In genomic region chr8:124910349-124910748, GRCm38 (mm10) we compare ENCODE assay signal across 17 mouse cellular contexts. TPM values are rescaled to one million over a fixed set of nuclear protein-coding genes. Genes with fewer than 3 reads are reported as not detected.
A peak's percentile ranks its signal among the peaks of the same experiment; 100 is the strongest.
DNase-seq lines count a peak whose midpoint lies in the region; ATAC-seq and TF ChIP-seq lines count a peak whose summit lies in the region.
"Had no signal": no experiment of that assay in that cellular context is flagged by ENCODE, and none has a peak within 500 bp of the region (broad histone marks: within the 10 kb centered on the region; RNA-seq: fewer than 3 reads in every experiment).

No protein-coding gene starts in this region.

- no peaks in the 10 kb centered on the region for H3K9me3 ChIP-seq in intestine, postnatal 0 days (ENCODE audit: control insufficient read depth)
- no peaks in the 10 kb centered on the region for H3K9me3 ChIP-seq in intestine, embryonic 15.5 days
- no peaks in the 10 kb centered on the region for H3K9me3 ChIP-seq in heart, postnatal 0 days (replicated peaks; ENCODE audit: control insufficient read depth, low read length)
- no peaks in the 10 kb centered on the region for H3K9me3 ChIP-seq in hindbrain, embryonic 16.5 days (ENCODE audit: control insufficient read depth, low read length)
- H3K9me3 ChIP-seq: forebrain, embryonic 15.5 days; liver, embryonic 13.5 days; neural tube, embryonic 12.5 days had no signal

- H3K4me2 ChIP-seq in intestine, postnatal 0 days (replicated peaks; ENCODE audit: low read depth), result no peak overlapping the region
- H3K4me2 ChIP-seq in intestine, embryonic 15.5 days (replicated peaks), result no peak overlapping the region
- H3K4me2 ChIP-seq in heart, postnatal 0 days (ENCODE audit: low read depth, low read length), result no peak overlapping the region
- no peak overlapping the region for H3K4me2 ChIP-seq in hindbrain, embryonic 16.5 days (ENCODE audit: low read length)
- H3K4me2 ChIP-seq: forebrain, embryonic 15.5 days; liver, embryonic 13.5 days; neural tube, embryonic 12.5 days had no signal

- no peaks in the 10 kb centered on the region for H3K4me1 ChIP-seq in intestine, postnatal 0 days (replicated peaks; ENCODE audit: control insufficient read depth, insufficient read depth, low read length)
- no peaks in the 10 kb centered on the region for H3K4me1 ChIP-seq in intestine, embryonic 15.5 days (replicated peaks)
- H3K4me1 ChIP-seq in heart, postnatal 0 days (ENCODE audit: control insufficient read depth, insufficient read depth), result peaks cover 12% of the 10 kb centered on the region; the same call in 1 of the 2 replicates
- H3K4me1 ChIP-seq in hindbrain, embryonic 16.5 days (ENCODE audit: control insufficient read depth, insufficient read depth, low read depth, low read length), result no peaks in the 10 kb centered on the region
- H3K4me1 ChIP-seq: forebrain, embryonic 15.5 days; neural tube, embryonic 12.5 days had no signal

- H3K4me3 ChIP-seq in intestine, postnatal 0 days (ENCODE audit: low read depth, low read length), result no peak overlapping the region
- no peak overlapping the region for H3K4me3 ChIP-seq in intestine, embryonic 15.5 days (replicated peaks)
- no peak overlapping the region for H3K4me3 ChIP-seq in heart, postnatal 0 days (ENCODE audit: low read depth, low read length)
- no peak overlapping the region for H3K4me3 ChIP-seq in hindbrain, embryonic 16.5 days (ENCODE audit: low read length)
- H3K4me3 ChIP-seq: forebrain, embryonic 15.5 days; liver, embryonic 13.5 days; megakaryocyte, embryonic 14.5 days; neural tube, embryonic 12.5 days had no signal

- no peaks in the 10 kb centered on the region for H3K27me3 ChIP-seq in intestine, postnatal 0 days (replicated peaks; ENCODE audit: control insufficient read depth, insufficient read depth, low read length)
- no peaks in the 10 kb centered on the region for H3K27me3 ChIP-seq in intestine, embryonic 15.5 days (replicated peaks)
- no peaks in the 10 kb centered on the region for H3K27me3 ChIP-seq in heart, postnatal 0 days (ENCODE audit: control insufficient read depth, insufficient read depth, low read length)
- H3K27me3 ChIP-seq in hindbrain, embryonic 16.5 days (replicated peaks; ENCODE audit: control insufficient read depth, insufficient read depth, low read length), result no peaks in the 10 kb centered on the region
- H3K27me3 ChIP-seq: forebrain, embryonic 15.5 days; liver, embryonic 13.5 days; megakaryocyte, embryonic 14.5 days; neural tube, embryonic 12.5 days; Patski had no signal

- ATAC-seq in intestine, postnatal 0 days, result no peak
- no peak for ATAC-seq in intestine, embryonic 15.5 days
- ATAC-seq in heart, postnatal 0 days (ENCODE audit: insufficient read depth, low read depth), result peak; percentile 76
- no peak for ATAC-seq in hindbrain, embryonic 16.5 days
- ATAC-seq: forebrain, embryonic 15.5 days; lung, postnatal 0 days; Patski had no signal

- peak; percentile 45 for DNase-seq in gastrocnemius, adult 18-20 months (ENCODE audit: low spot score)
- DNase-seq in gastrocnemius, postnatal 25 days, result no peak
- peak; percentile 90 for DNase-seq in cerebellum, adult 9-10 months
- peak; percentile 62 for DNase-seq in heart, postnatal 0 days (ENCODE audit: low spot score)
- DNase-seq in embryo, embryonic 10.5 days (ENCODE audit: low spot score), result no peak
- DNase-seq: embryo, embryonic 11 days; kidney, adult 18-20 months; liver, embryonic 13.5 days; right cerebral cortex, postnatal 4 days had no signal

- no peak overlapping the region for H3K27ac ChIP-seq in intestine, postnatal 0 days (ENCODE audit: low read depth, low read length)
- no peak overlapping the region for H3K27ac ChIP-seq in intestine, embryonic 15.5 days
- peak overlapping the region; percentile 80 for H3K27ac ChIP-seq in heart, postnatal 0 days (ENCODE audit: low read depth)
- H3K27ac ChIP-seq in hindbrain, embryonic 16.5 days (ENCODE audit: low read depth, low read length), result no peak overlapping the region
- H3K27ac ChIP-seq: forebrain, embryonic 15.5 days; liver, embryonic 13.5 days; neural tube, embryonic 12.5 days had no signal

- H3K36me3 ChIP-seq in intestine, postnatal 0 days (ENCODE audit: control insufficient read depth, insufficient read depth), result peaks cover 71% of the 10 kb centered on the region
- H3K36me3 ChIP-seq in intestine, embryonic 15.5 days, result peaks cover 47% of the 10 kb centered on the region
- peaks cover 74% of the 10 kb centered on the region for H3K36me3 ChIP-seq in heart, postnatal 0 days (replicated peaks; ENCODE audit: control insufficient read depth, insufficient read depth, low read length)
- H3K36me3 ChIP-seq in hindbrain, embryonic 16.5 days (ENCODE audit: control insufficient read depth, insufficient read depth, low read length), result peaks cover 41% of the 10 kb centered on the region

- TF ChIP-seq EP300 in heart, postnatal 0 days (IDR thresholded peaks at IDR 0.05; ENCODE audit: low read depth), result no peak

- 84% methylated on average over 10 of the region's 10 CpGs for WGBS in intestine, postnatal 0 days
- WGBS in intestine, embryonic 15.5 days, result 83% methylated on average over 10 of the region's 10 CpGs
- 34% methylated on average over 10 of the region's 10 CpGs for WGBS in heart, postnatal 0 days
- 90% methylated on average over 10 of the region's 10 CpGs for WGBS in hindbrain, embryonic 16.5 days

- no peak overlapping the region for H3K9ac ChIP-seq in intestine, postnatal 0 days (ENCODE audit: low read depth, low read length)
- no peak overlapping the region for H3K9ac ChIP-seq in intestine, embryonic 15.5 days
- no peak overlapping the region for H3K9ac ChIP-seq in heart, postnatal 0 days (replicated peaks; ENCODE audit: low read depth, low read length)
- no peak overlapping the region for H3K9ac ChIP-seq in hindbrain, embryonic 16.5 days (ENCODE audit: low read depth, low read length)
- H3K9ac ChIP-seq: forebrain, embryonic 15.5 days; liver, embryonic 13.5 days; neural tube, embryonic 12.5 days had no signal

- TF ChIP-seq CTCF in intestine, postnatal 0 days (IDR thresholded peaks at IDR 0.05; ENCODE audit: low read depth), result 0 out of 2 replicates have a peak, but pooled peaks have one; percentile 26
- TF ChIP-seq CTCF in heart, postnatal 0 days (IDR thresholded peaks at IDR 0.05; ENCODE audit: low read depth), result peak; percentile 45

RNA-seq across cellular contexts. Expression of gene Sprtn, which starts 12.7 kb away (rescaled TPM):
- 1 to 10 TPM; 5.5 to 5.9 TPM for total RNA-seq in gastrocnemius, adult 18-20 months (2021)
- total RNA-seq in gastrocnemius, postnatal 25 days (2021), result 1 to 10 TPM; 4.8 to 5.3 TPM
- 4.5 and 4.7 TPM in 2 replicates for polyA plus RNA-seq in intestine, postnatal 0 days (2015; fragmentation: Nextera tagmentation; extraction: Ambion mirVana)
- polyA plus RNA-seq in intestine, embryonic 15.5 days (2015; fragmentation: Nextera tagmentation; extraction: Ambion mirVana), result 8.4 and 8.5 TPM in 2 replicates
- 9.6 and 14.5 TPM in 2 replicates for total RNA-seq in heart, postnatal 0 days (2014; rRNA removed; ENCODE audit: low replicate concordance)
- 5.1 and 6.7 TPM in 2 replicates for polyA plus RNA-seq in heart, postnatal 0 days (2015; fragmentation: Nextera tagmentation; extraction: Ambion mirVana)
- polyA plus RNA-seq in hindbrain, embryonic 16.5 days (2015; fragmentation: Nextera tagmentation; extraction: Ambion mirVana), result 5.9 and 8.1 TPM in 2 replicates

RNA-seq across cellular contexts. Expression of gene Exoc8, which starts 12.8 kb away (rescaled TPM):
- 1 to 10 TPM; 6.9 to 7.4 TPM for total RNA-seq in gastrocnemius, adult 18-20 months (2021)
- total RNA-seq in gastrocnemius, postnatal 25 days (2021), result 1 to 10 TPM; 6.2 to 7.3 TPM
- 4.7 and 5.4 TPM in 2 replicates for polyA plus RNA-seq in intestine, postnatal 0 days (2015; fragmentation: Nextera tagmentation; extraction: Ambion mirVana)
- polyA plus RNA-seq in intestine, embryonic 15.5 days (2015; fragmentation: Nextera tagmentation; extraction: Ambion mirVana), result 7.5 and 7.8 TPM in 2 replicates
- 9.0 and 16.9 TPM in 2 replicates for total RNA-seq in heart, postnatal 0 days (2014; rRNA removed; ENCODE audit: low replicate concordance)
- polyA plus RNA-seq in heart, postnatal 0 days (2015; fragmentation: Nextera tagmentation; extraction: Ambion mirVana), result 5.0 and 5.3 TPM in 2 replicates
- polyA plus RNA-seq in hindbrain, embryonic 16.5 days (2015; fragmentation: Nextera tagmentation; extraction: Ambion mirVana), result 11.7 and 14.8 TPM in 2 replicates

RNA-seq across cellular contexts. Expression of gene Egln1, which starts 38.8 kb away (rescaled TPM):
- 100 to 1,000 TPM; 155 to 180 TPM for total RNA-seq in gastrocnemius, adult 18-20 months (2021)
- 100 to 1,000 TPM; 101 to 138 TPM for total RNA-seq in gastrocnemius, postnatal 25 days (2021)
- polyA plus RNA-seq in intestine, postnatal 0 days (2015; fragmentation: Nextera tagmentation; extraction: Ambion mirVana), result 8.2 and 8.5 TPM in 2 replicates
- polyA plus RNA-seq in intestine, embryonic 15.5 days (2015; fragmentation: Nextera tagmentation; extraction: Ambion mirVana), result 14.0 and 14.4 TPM in 2 replicates
- total RNA-seq in heart, postnatal 0 days (2014; rRNA removed; ENCODE audit: low replicate concordance), result 60.9 and 79.6 TPM in 2 replicates
- polyA plus RNA-seq in heart, postnatal 0 days (2015; fragmentation: Nextera tagmentation; extraction: Ambion mirVana), result 16.5 and 17.7 TPM in 2 replicates
- polyA plus RNA-seq in hindbrain, embryonic 16.5 days (2015; fragmentation: Nextera tagmentation; extraction: Ambion mirVana), result 14.3 and 14.8 TPM in 2 replicates

RNA-seq across cellular contexts. Expression of gene 2810004N23Rik, which starts 47.4 kb away (rescaled TPM):
- total RNA-seq in gastrocnemius, adult 18-20 months (2021), result 10 to 100 TPM; 32.1 to 33.6 TPM
- 10 to 100 TPM; 24.5 to 25.4 TPM for total RNA-seq in gastrocnemius, postnatal 25 days (2021)
- 17.7 and 20.6 TPM in 2 replicates for polyA plus RNA-seq in intestine, postnatal 0 days (2015; fragmentation: Nextera tagmentation; extraction: Ambion mirVana)
- polyA plus RNA-seq in intestine, embryonic 15.5 days (2015; fragmentation: Nextera tagmentation; extraction: Ambion mirVana), result 44.8 and 48.6 TPM in 2 replicates
- total RNA-seq in heart, postnatal 0 days (2014; rRNA removed; ENCODE audit: low replicate concordance), result 45.9 and 49.9 TPM in 2 replicates
- 49.6 and 50.2 TPM in 2 replicates for polyA plus RNA-seq in heart, postnatal 0 days (2015; fragmentation: Nextera tagmentation; extraction: Ambion mirVana)
- polyA plus RNA-seq in hindbrain, embryonic 16.5 days (2015; fragmentation: Nextera tagmentation; extraction: Ambion mirVana), result 21.5 and 25.5 TPM in 2 replicates

RNA-seq across cellular contexts. Expression of gene Gnpat, which starts 47.5 kb away (rescaled TPM):
- 100 to 1,000 TPM; 138 to 151 TPM for total RNA-seq in gastrocnemius, adult 18-20 months (2021)
- total RNA-seq in gastrocnemius, postnatal 25 days (2021), result 100 to 1,000 TPM; 125 to 145 TPM
- polyA plus RNA-seq in intestine, postnatal 0 days (2015; fragmentation: Nextera tagmentation; extraction: Ambion mirVana), result 31.0 and 31.9 TPM in 2 replicates
- 82.6 and 83.9 TPM in 2 replicates for polyA plus RNA-seq in intestine, embryonic 15.5 days (2015; fragmentation: Nextera tagmentation; extraction: Ambion mirVana)
- total RNA-seq in heart, postnatal 0 days (2014; rRNA removed; ENCODE audit: low replicate concordance), result 77.2 and 117 TPM in 2 replicates
- 114 and 115 TPM in 2 replicates for polyA plus RNA-seq in heart, postnatal 0 days (2015; fragmentation: Nextera tagmentation; extraction: Ambion mirVana)
- 73.8 and 79.9 TPM in 2 replicates for polyA plus RNA-seq in hindbrain, embryonic 16.5 days (2015; fragmentation: Nextera tagmentation; extraction: Ambion mirVana)

Comparison
In these comparisons a context has a peak if more than half of its experiments do, and no peak if none do; other contexts are left out.
1. DNase-seq: peak in gastrocnemius, adult 18-20 months (single experiment), cerebellum, adult 9-10 months (single experiment) and heart, postnatal 0 days (single experiment); none in gastrocnemius, postnatal 25 days (single experiment) and embryo, embryonic 10.5 days (single experiment).